Mouse (Mus musculus) neural tube, embryonic 13.5 days (tissue): Measurements from ENCODE around the gene A630001G21Rik. TPM values are rescaled to one million over a fixed set of nuclear protein-coding genes. Genes with fewer than 3 reads are reported as not detected.

Experiments used
- ATAC-seq: fragments of 200-750 bp; cut with Nextera tagmentation; 2 replicates; pipeline ENCODE4 v1.8.0; 2017; ENCODE audit warnings: low read depth, mild to moderate bottlenecking, moderate TSS enrichment, moderate library complexity
- H3K27ac ChIP-seq: fragments of 300-500 bp; sonication (generic); replicated peaks from 2 replicates; pipeline ENCODE4 v1.5.1; 2015; ENCODE audit warnings: moderate library complexity, mild to moderate bottlenecking, inconsistent platforms
- H3K27me3 ChIP-seq: fragments of 300-500 bp; sonication (generic); 2 replicates; pipeline ENCODE4 v1.6.1; 2015; ENCODE audit warnings: mild to moderate bottlenecking, inconsistent platforms
- H3K36me3 ChIP-seq: fragments of 300-500 bp; sonication (generic); 2 replicates; pipeline ENCODE4 v1.6.1; 2015; ENCODE audit warnings: mild to moderate bottlenecking, inconsistent platforms
- H3K4me1 ChIP-seq: fragments of 300-500 bp; sonication (generic); replicated peaks from 2 replicates; pipeline ENCODE4 v1.6.1; 2015; ENCODE audit warnings: inconsistent platforms
- H3K4me2 ChIP-seq: fragments of 300-500 bp; sonication (generic); 2 replicates; pipeline ENCODE4 v1.6.1; 2015; ENCODE audit warnings: inconsistent platforms, mild to moderate bottlenecking, moderate library complexity
- H3K4me3 ChIP-seq: fragments of 300-500 bp; sonication (generic); 2 replicates; pipeline ENCODE4 v1.5.1; 2015; ENCODE audit warnings: mild to moderate bottlenecking, inconsistent platforms
- H3K9ac ChIP-seq: fragments of 300-500 bp; sonication (generic); 2 replicates; pipeline ENCODE4 v1.6.1; 2015; ENCODE audit warnings: moderate library complexity, mild to moderate bottlenecking, inconsistent platforms
- H3K9me3 ChIP-seq: fragments of 300-500 bp; sonication (generic); 2 replicates; pipeline ENCODE4 v1.6.1; 2016; ENCODE audit warnings: inconsistent platforms
- WGBS: fragments of 180-500 bp; shearing (Covaris S2); methylation state at CpG from one replicate; pipeline ENCODE4 v1.1.7; 2015; 5-methylcytosine and 5-hydroxymethylcytosine counted together
- polyA plus RNA-seq: library from polyadenylated mRNA; unstranded; fragments of >200 nt; fragmentation: Nextera tagmentation; extraction: Ambion mirVana; gene quantifications from 2 replicates; pipeline ENCODE4 v1.2.1, GENCODE M21; 2015

Gene A630001G21Rik
- polyA plus RNA-seq, 1 experiment from 2014 or later, result 0.46 TPM

DNA sequence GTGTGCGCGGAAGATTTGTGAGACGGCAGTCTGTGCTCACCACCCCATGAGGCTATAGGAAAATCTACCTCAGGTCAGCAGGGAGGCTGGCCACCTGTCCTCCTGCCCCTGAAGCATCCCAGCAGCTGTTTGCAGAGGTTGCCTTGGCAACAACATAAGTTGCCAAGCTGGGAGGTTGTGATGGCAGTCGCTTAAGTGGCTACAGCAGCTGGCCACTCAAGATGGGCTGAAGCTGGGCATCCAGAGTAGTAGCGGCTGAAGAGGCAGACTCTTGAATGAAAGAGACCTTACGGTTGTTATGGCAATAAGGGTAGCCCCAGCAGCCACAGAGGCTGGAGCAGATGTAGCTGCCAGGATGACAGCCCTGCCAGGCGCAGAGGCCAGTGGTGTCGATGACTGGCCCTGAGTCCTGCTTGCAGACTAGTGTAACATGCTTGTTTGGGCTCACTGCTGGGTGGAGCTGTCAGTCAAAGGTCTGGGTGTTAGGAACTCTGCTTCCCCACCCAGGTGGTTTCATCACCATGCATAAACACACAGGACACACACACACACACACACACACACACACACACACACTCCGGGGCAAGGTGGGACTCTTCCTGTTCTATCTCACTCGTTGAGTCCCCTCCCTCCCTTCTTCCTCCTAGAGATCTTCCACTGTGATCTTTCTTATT, 58.1 kb downstream of the A630001G21Rik start:
- H3K4me3 ChIP-seq, result no peak overlapping the region
- peaks cover 13% of the 10 kb centered on the region for H3K4me1 ChIP-seq
- no peaks in the 10 kb centered on the region for H3K36me3 ChIP-seq
- H3K27me3 ChIP-seq, result no peaks in the 10 kb centered on the region
- WGBS, result 53% methylated on average over 10 of the region's 10 CpGs
- peak; percentile 78 for ATAC-seq
- no peaks in the 10 kb centered on the region for H3K9me3 ChIP-seq
- H3K4me2 ChIP-seq, result no peak overlapping the region
- H3K27ac ChIP-seq, result no peak overlapping the region
- H3K9ac ChIP-seq, result no peak overlapping the region

DNA sequence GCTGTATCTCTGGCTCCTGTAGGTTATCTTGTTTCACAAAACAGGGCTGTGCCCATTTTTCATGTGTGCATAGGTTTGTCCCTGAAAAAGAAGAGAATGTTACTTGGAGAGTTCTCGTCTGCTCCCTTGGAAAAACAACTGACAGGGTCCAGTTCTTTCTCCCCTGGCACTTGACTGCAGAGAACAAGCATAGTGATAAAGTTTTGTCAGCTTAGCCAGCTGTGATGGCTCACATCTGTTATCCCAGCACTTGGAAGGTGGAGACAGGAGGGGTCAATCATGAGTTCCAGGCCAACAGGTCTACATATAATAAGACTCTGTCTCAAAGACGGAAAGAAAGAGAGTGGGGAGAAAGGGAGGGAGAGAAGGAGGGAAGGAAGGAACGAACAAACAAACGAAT, 59.4 kb downstream of the A630001G21Rik start:
- no peaks in the 10 kb centered on the region for H3K36me3 ChIP-seq
- WGBS, result 74% methylated on average over 4 of the region's 4 CpGs
- H3K4me2 ChIP-seq, result no peak overlapping the region
- H3K9me3 ChIP-seq, result no peaks in the 10 kb centered on the region
- no peak for ATAC-seq
- H3K4me1 ChIP-seq, result peaks cover 13% of the 10 kb centered on the region
- H3K9ac ChIP-seq, result no peak overlapping the region
- no peaks in the 10 kb centered on the region for H3K27me3 ChIP-seq
- no peak overlapping the region for H3K27ac ChIP-seq
- H3K4me3 ChIP-seq, result no peak overlapping the region

DNA sequence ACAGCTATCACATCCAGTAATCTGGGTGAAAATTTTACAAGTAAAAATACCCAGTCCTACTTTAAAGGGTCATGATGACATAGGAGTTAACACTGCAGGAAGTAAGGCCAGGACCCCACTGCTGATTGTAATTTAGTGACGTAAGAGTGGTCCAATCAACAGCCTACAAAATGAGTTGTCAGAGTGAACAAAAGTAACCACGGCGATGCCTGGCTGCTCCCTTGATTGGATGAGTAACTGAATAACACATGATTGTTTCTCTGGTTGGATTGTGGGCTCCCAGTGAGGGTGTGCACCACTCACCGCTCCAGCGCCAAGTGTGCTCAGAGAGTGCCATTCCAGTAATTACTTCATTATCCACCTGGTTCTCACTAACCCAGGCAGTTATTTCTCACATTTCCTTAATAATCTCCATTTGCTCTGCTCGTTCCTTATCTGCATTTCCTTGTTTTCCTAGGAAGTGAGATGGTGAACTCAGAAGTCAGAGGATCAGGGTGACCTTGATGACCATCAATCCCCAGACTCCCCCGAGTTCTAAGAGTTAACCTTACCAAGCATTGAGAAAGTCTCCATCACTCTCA, 61.9 kb downstream of the A630001G21Rik start:
- ATAC-seq, result no peak
- Histone ChIP-seq H3K36me3 (no peaks in the 10 kb centered on the region), H3K27ac (no peak overlapping the region), H3K4me2 (no peak overlapping the region), H3K4me1 (peaks cover 13% of the 10 kb centered on the region), H3K9ac (no peak overlapping the region), H3K27me3 (no peaks in the 10 kb centered on the region), H3K4me3 (no peak overlapping the region), H3K9me3 (no peaks in the 10 kb centered on the region)
- WGBS, result 57% methylated on average over 7 of the region's 7 CpGs

DNA sequence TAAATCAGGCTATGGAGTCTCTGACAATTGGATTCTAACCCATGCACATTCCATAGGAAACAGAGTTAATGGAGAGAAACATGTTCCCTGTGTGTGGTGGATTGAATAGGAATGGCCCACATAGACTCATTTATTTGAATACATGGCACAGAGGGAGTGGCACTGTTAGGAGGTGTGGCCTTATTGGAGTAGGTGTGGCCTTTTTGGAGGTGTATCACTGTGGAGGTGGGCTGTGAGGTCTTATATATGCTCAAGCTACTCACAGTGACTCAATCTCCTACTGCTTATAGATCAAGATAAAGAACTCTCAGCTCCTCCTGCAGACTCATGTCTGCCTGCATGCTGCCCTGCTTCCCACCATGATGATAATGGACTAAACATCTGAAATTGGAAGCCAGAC, 63.9 kb downstream of the A630001G21Rik start:
- H3K9me3 ChIP-seq, result no peaks in the 10 kb centered on the region
- H3K36me3 ChIP-seq, result no peaks in the 10 kb centered on the region
- no peaks in the 10 kb centered on the region for H3K27me3 ChIP-seq
- H3K9ac ChIP-seq, result no peak overlapping the region
- no peaks in the 10 kb centered on the region for H3K4me1 ChIP-seq
- no peak overlapping the region for H3K4me3 ChIP-seq
- no peak for ATAC-seq
- no peak overlapping the region for H3K27ac ChIP-seq
- H3K4me2 ChIP-seq, result no peak overlapping the region

DNA sequence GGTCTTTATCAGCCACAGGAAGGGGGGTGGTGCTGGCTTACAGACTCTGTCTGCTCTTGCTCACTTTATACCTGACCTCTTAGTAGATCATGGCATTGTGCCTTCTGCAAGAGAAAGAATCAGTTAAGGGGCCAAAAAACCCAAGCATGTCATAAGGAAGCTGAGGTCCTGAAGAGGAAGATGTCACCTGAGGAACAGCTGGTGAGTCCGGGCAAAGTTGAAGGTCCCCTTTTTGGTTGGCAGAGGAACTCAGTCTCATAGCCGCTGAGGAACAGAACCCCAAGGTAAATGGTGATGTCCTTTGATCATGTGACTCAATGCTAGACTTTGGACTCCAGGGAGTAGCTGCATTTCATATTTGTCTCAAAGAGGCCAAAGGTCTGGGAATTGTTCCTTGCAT, 71.7 kb downstream of the A630001G21Rik start:
- no peak for ATAC-seq
- Histone ChIP-seq H3K36me3 (no peaks in the 10 kb centered on the region), H3K27ac (no peak overlapping the region), H3K9me3 (no peaks in the 10 kb centered on the region), H3K4me3 (no peak overlapping the region), H3K9ac (no peak overlapping the region), H3K4me2 (no peak overlapping the region), H3K27me3 (no peaks in the 10 kb centered on the region), H3K4me1 (peaks cover 4% of the 10 kb centered on the region; the same call in 1 of the 2 replicates)
- 90% methylated on average over 2 of the region's 2 CpGs for WGBS

DNA sequence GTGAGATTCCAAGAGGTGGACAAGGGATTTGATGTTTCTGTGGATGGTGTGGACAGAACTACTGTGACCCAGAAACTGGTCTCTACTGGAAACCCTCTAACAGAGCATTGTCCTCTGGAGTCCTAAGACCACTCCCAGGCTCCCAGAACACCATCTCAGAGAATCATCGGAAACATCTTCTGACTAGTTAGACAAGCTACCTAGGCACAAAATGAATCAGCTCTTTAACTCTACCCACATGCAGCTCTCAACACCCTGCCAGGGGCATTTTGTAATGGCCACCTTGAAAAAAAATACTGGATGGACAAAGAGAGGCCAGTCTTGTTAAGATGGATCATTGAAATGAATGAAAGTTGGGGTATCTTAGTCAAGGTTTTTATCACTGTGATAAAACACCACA, 72.9 kb downstream of the A630001G21Rik start:
- Histone ChIP-seq H3K9me3 (no peaks in the 10 kb centered on the region), H3K9ac (no peak overlapping the region), H3K27me3 (no peaks in the 10 kb centered on the region), H3K4me3 (no peak overlapping the region), H3K4me1 (peaks cover 4% of the 10 kb centered on the region; the same call in 1 of the 2 replicates), H3K27ac (no peak overlapping the region), H3K36me3 (no peaks in the 10 kb centered on the region), H3K4me2 (no peak overlapping the region)
- ATAC-seq, result no peak
- 100% methylated on average over 1 of the region's 1 CpGs for WGBS

DNA sequence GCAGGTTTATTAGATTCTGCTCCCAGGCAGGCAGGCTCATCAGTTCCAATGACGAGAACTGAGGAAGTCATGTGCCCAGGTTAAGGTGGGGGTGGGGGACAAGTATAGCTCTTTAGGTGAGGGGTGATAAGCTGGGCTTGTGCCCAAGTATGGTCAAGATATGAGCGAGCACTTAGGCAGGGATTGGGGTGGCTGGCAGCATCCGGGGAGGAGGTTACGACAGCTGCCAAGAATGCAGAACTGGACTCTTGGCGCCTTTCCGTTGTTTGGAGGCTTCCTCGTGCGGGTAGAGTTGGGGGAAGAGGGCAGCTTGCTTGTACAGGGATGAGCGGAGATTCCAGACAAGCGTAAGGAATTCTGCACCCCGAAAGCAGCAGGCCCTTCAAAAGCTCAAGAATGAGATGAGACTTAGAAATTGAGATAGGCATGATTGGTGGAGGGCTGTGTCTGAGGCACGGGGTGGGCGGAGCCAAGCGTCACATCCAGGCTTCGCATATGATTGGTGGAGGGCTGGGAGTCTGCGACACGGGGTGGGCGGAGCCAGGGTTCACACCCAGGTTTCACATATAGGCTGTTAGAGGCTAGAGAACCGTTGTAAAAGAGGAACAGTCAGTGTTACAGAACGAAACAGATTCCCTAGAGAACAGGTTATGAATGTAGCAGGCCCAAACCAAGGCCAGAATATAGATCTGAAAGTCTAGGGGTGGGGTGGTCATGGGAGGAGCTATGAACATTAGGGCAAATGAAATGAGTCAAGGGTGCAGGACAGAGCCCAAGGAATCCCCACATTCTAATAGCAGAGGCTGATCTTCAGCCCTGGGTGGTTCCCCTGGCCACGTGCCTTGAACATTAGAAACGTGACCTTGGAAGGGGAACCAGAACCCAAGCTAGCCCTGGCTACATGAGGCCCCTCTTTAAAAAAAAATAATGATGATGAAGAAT, 74.9 kb downstream of the A630001G21Rik start:
- Histone ChIP-seq H3K9me3 (no peaks in the 10 kb centered on the region), H3K27me3 (no peaks in the 10 kb centered on the region), H3K36me3 (no peaks in the 10 kb centered on the region), H3K4me2 (peak overlapping the region; percentile 56), H3K4me1 (peaks cover 4% of the 10 kb centered on the region; the same call in 1 of the 2 replicates), H3K9ac (peak overlapping the region; percentile 59), H3K4me3 (peak overlapping the region; percentile 38), H3K27ac (peak overlapping the region; percentile 47; the same call in 1 of the 2 replicates)
- ATAC-seq, result peak; percentile 99
- WGBS, result 27% methylated on average over 22 of the region's 22 CpGs

DNA sequence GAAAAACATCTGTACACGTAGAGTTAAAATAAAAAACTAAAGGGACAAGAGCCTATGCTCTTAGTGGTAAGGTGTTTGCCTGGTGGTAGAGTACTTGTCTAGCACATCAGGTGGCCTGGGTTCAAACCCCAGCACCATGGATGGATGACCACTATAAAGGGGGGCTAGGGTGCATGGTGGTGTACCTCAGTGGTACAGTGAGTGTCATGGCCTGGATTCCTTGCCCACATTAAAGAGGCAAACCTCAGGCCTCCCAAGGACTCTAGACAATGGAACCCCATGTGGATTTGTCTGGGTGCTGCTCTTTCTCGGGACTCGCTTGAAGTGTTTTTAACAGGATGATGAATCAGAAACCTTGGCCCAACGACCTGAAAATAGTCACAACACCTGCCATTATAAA, 75.9 kb downstream of the A630001G21Rik start:
- peaks cover 4% of the 10 kb centered on the region; the same call in 1 of the 2 replicates for H3K4me1 ChIP-seq
- no peaks in the 10 kb centered on the region for H3K36me3 ChIP-seq
- no peak overlapping the region for H3K27ac ChIP-seq
- H3K4me3 ChIP-seq, result no peak overlapping the region
- no peak for ATAC-seq
- no peaks in the 10 kb centered on the region for H3K9me3 ChIP-seq
- H3K27me3 ChIP-seq, result no peaks in the 10 kb centered on the region
- WGBS, result 87% methylated on average over 4 of the region's 4 CpGs
- no peak overlapping the region for H3K4me2 ChIP-seq
- H3K9ac ChIP-seq, result no peak overlapping the region

DNA sequence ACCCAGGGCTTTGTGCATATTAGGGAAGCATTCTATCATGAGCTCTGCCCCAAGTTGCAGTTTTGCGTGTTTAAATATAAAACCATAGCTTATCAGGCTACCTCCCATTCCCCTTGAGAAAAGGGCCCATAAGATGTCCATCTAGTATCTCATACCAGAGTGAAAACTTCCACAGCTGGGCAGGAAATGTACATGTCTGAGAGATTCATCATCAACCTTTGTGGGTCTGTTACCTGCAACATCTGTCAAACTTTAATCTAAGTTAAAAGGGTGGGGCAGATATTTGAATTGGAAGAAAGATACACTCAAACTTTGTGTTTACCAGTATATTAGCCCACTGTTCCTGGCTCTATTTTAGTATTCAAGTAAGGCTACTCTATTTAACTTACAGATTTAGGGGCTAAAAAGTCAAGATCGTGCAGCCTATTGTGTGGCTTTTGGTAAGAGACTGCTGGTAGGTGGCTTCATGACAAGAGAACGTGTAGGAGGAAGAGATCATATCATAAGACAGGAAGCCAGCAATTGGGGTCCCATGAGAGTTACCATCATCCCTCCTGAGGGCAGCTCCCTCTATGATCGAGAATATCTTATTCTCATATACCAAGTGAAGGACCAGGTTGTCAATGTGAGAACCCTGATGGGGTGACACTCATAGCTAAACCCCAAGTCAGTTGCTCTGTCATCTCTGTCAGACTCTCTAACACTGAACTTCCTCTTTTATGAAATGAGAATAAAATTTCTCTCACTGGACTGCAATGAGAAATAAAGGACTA, 80.5 kb downstream of the A630001G21Rik start:
- Histone ChIP-seq H3K9me3 (no peaks in the 10 kb centered on the region), H3K9ac (no peak overlapping the region), H3K4me2 (no peak overlapping the region), H3K36me3 (no peaks in the 10 kb centered on the region), H3K27me3 (no peaks in the 10 kb centered on the region), H3K4me1 (no peaks in the 10 kb centered on the region), H3K27ac (no peak overlapping the region), H3K4me3 (no peak overlapping the region)
- WGBS, result 85% methylated on average over 4 of the region's 4 CpGs
- ATAC-seq, result no peak

DNA sequence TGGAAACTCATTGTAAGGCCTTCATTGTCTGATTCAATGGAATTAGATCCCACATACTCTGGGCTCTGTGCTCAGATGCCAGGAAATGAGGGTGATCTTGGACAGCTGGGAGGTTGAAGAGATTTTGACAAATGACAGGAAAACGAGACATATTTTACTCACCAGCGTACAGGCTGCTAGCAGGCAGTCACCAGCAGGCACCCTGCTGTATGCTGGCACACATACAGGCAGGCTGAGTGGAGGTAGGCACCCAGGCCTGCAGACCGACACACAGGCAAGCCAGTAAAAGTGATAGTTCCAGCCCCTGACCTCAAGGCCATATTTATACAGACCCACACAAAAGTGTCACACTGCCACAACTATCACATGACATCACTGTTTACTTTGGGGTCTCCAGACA, 82.8 kb downstream of the A630001G21Rik start:
- Histone ChIP-seq H3K27ac (no peak overlapping the region), H3K4me3 (no peak overlapping the region), H3K9ac (no peak overlapping the region), H3K4me1 (no peaks in the 10 kb centered on the region), H3K4me2 (no peak overlapping the region), H3K9me3 (no peaks in the 10 kb centered on the region), H3K36me3 (no peaks in the 10 kb centered on the region), H3K27me3 (no peaks in the 10 kb centered on the region)
- 75% methylated on average over 3 of the region's 3 CpGs for WGBS
- no peak for ATAC-seq

DNA sequence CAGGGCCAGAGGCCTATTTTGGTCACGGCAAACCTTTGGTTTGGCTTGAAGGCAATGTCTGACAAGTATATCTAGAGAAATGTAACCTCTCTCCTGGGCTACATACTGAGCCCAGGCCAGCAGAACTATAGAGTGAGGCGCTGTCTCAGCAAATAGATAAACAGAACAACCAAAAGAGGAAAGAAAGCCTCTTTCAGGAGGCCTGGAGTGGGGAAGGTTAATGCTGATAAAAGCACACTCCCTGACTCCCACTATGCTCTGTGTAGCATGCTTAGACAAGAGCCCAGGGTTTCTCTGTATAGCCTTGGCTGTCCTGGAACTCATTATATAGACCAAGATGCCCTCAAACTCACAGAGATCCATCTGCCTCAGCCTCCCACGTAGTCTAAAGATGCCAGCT, 85.2 kb downstream of the A630001G21Rik start:
- Histone ChIP-seq H3K4me3 (no peak overlapping the region), H3K27me3 (no peaks in the 10 kb centered on the region), H3K27ac (no peak overlapping the region), H3K9ac (no peak overlapping the region), H3K4me2 (no peak overlapping the region), H3K4me1 (no peaks in the 10 kb centered on the region), H3K9me3 (no peaks in the 10 kb centered on the region), H3K36me3 (no peaks in the 10 kb centered on the region)
- 79% methylated on average over 3 of the region's 3 CpGs for WGBS
- no peak for ATAC-seq

DNA sequence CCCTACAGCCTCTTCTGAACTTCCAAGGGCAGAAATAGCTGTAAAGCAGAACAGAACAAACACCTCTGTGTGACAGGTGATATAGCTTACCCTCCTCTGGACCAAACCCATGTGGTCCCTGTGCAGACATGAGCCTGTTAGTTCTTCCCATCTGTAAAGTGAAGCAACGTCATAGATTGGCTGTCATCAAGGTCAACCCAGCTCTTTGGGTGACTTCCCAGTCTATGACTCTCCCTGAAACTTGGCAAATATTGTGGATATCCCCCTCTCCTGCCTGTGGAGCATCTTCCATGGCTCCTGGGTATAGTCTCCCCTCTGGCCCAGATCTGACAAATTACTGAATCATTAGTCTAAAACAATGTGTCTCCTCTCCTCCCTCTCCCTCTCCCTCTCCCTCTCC, 86.2 kb downstream of the A630001G21Rik start:
- no peaks in the 10 kb centered on the region for H3K36me3 ChIP-seq

More for the DNA sequence above, 86.2 kb downstream of the A630001G21Rik start:
- no peak overlapping the region for H3K9ac ChIP-seq
- no peak overlapping the region for H3K27ac ChIP-seq
- 79% methylated on average over 1 of the region's 1 CpGs for WGBS
- ATAC-seq, result no peak
- no peaks in the 10 kb centered on the region for H3K9me3 ChIP-seq
- H3K27me3 ChIP-seq, result no peaks in the 10 kb centered on the region
- no peak overlapping the region for H3K4me3 ChIP-seq
- H3K4me1 ChIP-seq, result no peaks in the 10 kb centered on the region
- no peak overlapping the region for H3K4me2 ChIP-seq
